Mouse (Mus musculus): Measurements from ENCODE around the gene Rarres2.
A peak's percentile ranks its signal among the peaks of the same experiment; 100 is the strongest.

Gene Rarres2

DNA sequence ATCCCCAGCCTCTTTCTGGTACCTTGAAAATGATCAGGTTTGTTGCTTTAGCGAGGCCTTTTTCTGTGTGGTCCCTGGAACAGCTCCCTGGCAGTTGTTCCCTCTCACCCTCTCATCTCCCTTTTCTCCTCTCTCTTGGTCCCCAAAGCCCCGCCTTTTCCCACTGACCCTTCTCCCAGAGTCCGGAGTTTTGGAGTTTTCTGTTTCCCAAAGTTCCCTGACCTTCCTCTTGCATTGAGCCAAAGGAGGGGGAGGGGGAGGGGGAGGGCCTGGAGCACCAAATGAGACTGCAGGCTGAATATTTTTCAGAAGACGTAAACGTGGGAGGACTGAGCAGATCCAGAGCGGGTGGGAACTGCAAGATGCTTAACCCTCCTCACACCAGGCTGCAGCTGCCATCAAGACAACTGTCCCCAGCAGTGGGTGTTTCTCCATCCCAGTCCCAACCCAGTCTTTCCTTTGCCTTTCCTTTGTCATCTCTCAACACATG, at the start of gene Rarres2:
Gene Rarres2, minus strand, starts transcription at position 218 of the 490 bp plus-strand sequence.
- no peak for DNase-seq (ENCODE audit: low spot score in 2 of 2)

DNA sequence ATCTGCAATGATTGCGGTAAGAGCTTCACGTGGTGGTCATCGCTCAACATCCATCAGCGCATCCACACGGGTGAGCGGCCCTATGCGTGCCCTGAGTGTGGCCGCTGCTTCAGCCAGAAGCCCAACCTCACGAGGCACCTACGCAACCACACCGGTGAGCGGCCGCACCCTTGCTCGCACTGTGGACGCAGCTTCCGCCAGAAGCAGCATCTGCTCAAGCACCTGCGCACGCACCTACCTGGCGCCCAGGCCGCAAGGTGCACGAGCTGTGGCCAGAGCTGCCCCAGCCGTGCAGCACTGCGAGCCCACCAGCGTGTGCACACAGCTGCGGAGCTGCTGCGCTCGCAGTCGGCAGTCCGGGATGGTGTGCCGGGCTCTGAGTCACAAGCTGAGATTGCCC, 47.4 kb upstream of the Rarres2 start:
- no peak for DNase-seq (ENCODE audit: low spot score in 2 of 2)

DNA sequence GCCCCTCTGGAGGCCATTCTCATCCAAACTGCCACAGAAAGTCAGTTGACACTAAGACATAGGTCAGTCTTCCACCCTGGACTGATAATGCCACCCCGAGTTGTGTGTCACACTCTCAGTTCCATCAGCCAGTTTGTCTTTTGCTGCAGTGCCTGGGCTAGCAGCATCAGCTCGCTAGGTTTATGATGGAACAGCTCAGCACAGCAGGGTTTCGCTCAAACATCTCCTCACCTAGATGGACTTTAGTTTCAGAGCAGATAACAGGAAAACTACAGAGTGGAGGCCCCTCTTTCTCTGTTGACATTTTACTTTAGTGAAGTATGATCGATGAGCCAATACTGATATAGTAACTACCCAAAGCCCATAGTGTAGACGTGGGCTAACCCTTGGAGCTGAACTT, 42.2 kb upstream of the Rarres2 start:
- no peak for DNase-seq (ENCODE audit: low spot score in 2 of 2)

DNA sequence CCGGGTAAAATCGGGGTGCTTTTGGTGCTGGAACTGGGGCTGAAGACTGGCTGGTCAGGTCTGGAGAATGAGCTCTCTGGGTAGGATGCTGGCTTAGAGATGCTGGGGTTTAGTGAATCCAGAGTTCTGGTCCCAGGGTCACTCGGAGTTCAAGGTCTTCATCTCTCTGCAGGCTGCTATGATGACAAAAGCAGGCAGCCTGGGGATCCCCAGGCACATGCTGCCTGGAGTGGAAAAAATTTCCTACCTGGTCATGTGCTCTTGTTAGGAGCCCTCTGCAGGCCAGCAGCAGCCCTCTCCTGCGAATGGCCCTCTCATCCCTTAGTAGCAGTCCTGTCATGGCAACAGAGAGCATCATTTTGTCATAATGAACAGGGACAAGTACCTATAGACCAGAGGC, 40.9 kb upstream of the Rarres2 start:
- DNase-seq (ENCODE audit: low spot score in 2 of 2) = no peak

DNA sequence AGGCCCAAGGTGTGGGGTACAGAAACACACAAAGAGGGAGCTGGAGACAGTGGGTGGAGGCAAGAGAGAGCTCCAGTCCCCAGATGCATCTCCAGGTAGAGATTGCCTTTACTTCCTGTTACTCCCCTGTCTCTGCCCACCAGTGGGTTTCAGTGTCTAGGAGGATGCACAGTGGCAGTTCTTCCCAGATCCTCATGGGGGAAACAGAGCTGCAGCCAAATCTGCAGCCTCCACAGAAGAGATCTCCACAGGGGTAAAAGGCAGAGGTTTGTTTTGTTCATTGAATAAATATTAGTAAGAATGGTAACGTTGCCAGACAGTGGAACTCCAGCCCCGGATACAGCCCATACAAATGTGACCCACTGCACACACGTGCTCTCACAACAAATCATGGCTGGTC, 38.1 kb upstream of the Rarres2 start:
- DNase-seq (ENCODE audit: low spot score in 2 of 2) = no peak

GRCm38 (mm10) chr6:48609512-48609911, 36.9 kb upstream of the Rarres2 start:
- no peak for DNase-seq (ENCODE audit: low spot score in 2 of 2)

GRCm38 (mm10) chr6:48608124-48608523, 35.5 kb upstream of the Rarres2 start:
- DNase-seq (ENCODE audit: low spot score in 2 of 2) = no peak

GRCm38 (mm10) chr6:48602080-48602741, 29.6 kb upstream of the Rarres2 start:
- peak; percentile 64 to 68 for DNase-seq (ENCODE audit: low spot score in 2 of 2)

GRCm38 (mm10) chr6:48601271-48602079, 28.9 kb upstream of the Rarres2 start, which contains the start of gene Zfp775:
Gene Zfp775 (plus strand): TSS chr6:48602063.
- peak; percentile 98 for DNase-seq (ENCODE audit: low spot score in 2 of 2)

DNA sequence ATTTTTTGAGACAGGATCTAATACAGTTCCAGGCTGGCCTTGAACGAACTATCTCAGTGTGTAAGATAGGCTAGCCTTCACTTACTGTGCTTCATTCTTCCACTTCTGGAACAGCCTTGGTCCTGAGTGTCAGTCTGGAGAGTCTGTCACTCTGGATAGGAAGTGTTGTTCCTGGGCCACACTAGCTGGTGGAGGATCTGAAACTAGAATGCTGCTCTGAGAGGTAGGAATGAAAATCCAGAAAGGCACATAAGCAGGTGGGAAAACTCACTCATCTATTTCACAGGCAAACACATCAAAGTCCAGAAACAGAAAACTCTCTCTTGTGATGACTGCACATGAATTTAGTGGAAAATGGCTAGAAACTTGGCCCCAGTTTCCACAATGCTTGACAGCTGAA, 28.0 kb upstream of the Rarres2 start:
- no peak for DNase-seq (ENCODE audit: low spot score in 2 of 2)

DNA sequence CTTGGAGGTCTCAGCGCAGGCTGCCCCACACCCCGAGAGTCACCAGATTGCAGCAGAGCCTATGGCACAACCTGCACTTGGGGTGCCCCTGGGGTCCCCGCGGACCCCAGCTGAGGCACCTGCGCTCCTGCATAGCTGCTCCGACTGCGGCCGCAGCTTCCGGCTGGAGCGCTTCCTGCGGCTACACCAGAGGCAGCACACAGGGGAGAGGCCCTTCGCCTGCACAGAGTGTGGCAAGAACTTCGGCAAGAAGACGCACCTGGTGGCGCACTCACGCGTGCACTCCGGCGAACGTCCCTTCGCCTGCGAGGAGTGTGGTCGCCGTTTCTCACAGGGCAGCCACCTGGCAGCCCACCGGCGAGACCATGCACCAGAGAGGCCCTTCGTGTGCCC, 24.6 kb upstream of the Rarres2 start:
- no peak for DNase-seq (ENCODE audit: low spot score in 2 of 2)

- no peak for DNase-seq (ENCODE audit: low spot score in 2 of 2)
Observed at GRCm38 (mm10) chr6:48596545-48597232, 24.1 kb upstream of the Rarres2 start.

- DNase-seq (ENCODE audit: low spot score in 2 of 2) = no peak
Observed at GRCm38 (mm10) chr6:48595278-48595677, 22.7 kb upstream of the Rarres2 start.

- peak; percentile 71 to 77 for DNase-seq (ENCODE audit: low spot score in 2 of 2)
Observed at GRCm38 (mm10) chr6:48594043-48594738, 21.6 kb upstream of the Rarres2 start.

DNA sequence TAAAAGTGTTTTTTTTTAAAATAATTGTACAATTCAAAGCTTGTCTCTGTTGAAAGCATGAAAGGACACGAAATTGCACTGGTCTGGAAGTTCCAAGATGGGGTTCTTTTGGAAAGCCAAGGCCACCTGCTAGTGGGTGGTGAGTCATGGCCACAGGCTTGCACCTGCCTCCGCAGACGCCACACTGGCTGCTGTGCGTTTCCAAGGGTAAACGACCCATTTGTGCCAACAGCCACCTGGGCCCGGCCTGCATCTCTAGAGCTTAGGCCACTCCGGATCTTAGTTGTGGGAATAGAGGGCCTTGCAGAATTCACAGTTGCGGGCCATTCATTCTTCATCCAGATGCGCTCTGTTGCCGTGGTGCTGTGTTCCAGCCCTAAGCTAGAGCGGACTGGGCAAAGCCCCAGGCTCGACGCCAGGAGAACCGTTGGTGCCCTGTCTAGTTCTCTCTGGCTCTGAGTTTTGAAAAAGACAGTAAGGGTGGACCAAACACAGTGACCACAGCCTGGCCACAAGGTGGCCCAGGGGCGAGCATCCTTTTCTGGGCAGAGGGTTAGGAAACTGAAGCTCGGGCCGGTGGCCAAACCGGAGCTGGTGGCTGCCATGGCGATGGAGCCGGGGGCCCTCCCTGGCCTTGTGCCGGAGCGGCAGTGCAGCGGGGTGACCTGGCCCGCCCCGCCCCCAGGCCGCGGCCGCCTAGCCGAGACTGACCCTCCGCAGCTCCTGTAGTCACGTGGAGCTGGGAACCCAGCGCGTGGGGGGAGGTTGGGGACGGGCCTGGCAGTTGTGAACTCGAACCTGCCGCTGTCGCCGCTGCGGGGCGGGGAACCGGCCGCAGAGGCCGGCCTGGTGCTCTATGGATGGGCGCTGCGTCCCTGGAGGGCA, 20.8 kb upstream of the Rarres2 start, which contains the start of the genes Repin1 and Gm44965:
Gene Repin1, plus strand, starts transcription at position 726 of the 885 bp plus-strand sequence.
Gene Gm44965, plus strand, starts transcription at position 784 of the 885 bp plus-strand sequence.
- peak; percentile 95 for DNase-seq (ENCODE audit: low spot score in 2 of 2)

GRCm38 (mm10) chr6:48591871-48592270, 19.3 kb upstream of the Rarres2 start:
- DNase-seq (ENCODE audit: low spot score in 2 of 2) = no peak

DNA sequence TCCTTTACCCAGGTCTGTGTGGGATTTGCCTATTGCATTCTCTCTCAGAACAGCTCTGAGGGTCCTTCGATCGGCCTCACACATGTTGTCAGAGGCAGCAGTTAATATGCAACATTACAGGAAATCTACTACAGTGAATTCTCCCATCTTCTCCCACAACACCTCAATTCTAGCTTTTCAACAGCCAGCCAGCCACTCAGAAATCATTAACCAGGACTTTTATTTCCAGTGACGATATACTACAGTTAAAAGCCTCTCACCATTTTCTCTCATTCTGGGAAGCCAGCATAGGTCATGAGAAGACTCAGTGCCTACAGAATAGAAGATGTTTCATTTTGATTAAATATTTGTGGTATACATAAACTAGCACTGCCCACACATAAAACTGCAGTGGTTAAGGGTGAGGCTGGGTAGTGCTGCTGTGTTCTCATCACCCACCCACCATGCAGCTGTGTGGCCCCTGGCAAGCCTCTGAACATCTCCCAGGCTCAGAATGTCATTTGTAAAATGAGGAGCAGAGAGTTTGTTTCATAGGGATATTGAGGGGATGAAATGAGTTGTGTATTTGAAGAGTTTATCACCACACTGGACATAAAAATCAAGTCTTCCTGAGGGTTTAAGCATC, 18.7 kb upstream of the Rarres2 start:
- DNase-seq (ENCODE audit: low spot score in 2 of 2) = no peak

DNA sequence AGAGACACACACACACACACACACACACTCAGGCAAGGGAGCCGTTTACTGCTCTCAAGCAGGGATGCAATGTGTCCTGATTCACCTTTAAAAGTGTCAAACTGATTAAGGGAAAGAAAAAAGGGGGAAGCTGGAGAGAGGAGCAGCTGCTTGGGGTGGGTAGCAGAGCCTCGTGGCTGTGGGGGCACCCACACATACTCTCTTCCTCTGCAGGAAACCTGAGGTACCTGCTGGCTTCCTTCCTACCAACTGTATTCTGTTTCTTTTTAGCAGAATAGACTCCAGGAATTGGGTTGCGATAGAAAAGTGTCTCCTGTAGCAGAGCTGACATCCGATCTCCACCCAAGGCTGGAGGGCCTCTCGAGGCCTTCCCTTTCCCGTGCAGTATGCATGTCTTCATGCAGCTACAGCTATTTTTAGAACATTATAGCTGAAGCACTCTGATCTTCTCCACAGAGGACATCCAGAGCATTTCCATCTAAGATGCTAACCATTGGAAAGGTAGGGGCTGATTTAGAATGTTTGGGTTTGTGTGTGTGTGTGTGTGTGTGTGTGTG, 16.7 kb upstream of the Rarres2 start, which contains the start of gene Gm45021:
Gene Gm45021, plus strand, starts transcription at position 417 of the 557 bp plus-strand sequence.
- DNase-seq (ENCODE audit: low spot score in 2 of 2) = no peak

GRCm38 (mm10) chr6:48582037-48582436, 9.4 kb upstream of the Rarres2 start:
- DNase-seq (ENCODE audit: low spot score in 2 of 2) = peak in 1 of 2 experiments; percentile 49

DNA sequence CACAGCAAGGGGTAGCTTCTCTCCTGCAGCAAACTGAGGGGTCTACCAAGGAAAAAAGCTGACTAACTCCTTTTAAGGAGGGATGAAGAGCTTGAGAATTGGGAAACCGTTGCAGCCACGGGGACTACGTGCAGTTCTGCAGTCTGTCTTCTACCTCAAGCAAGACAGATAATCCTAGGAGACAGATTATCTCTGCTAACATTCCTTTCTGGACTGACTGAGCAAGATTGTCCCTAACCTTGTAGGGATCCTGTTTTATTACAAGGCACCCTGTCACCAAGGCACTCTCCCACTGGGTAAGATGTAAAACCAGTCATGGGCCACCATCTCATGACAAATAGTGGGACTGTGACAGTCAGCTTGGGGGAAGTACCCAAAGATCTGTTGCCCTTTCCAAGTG, 8.7 kb upstream of the Rarres2 start:
- no peak for DNase-seq (ENCODE audit: low spot score in 2 of 2)
